Mouse (Mus musculus) liver, postnatal 0 days (tissue): ENCODE results near the gene Efcab12. TPM values are rescaled to one million over a fixed set of nuclear protein-coding genes. Genes with fewer than 3 reads are reported as not detected.

Experiments
- ATAC-seq: fragments of 200-750 bp; cut with Nextera tagmentation; 2 replicates; pipeline ENCODE4 v1.8.0; 2017; ENCODE audit warnings: mild to moderate bottlenecking, moderate library complexity
- DNase-seq: peaks from one replicate; pipeline ENCODE4 v3.0.0-alpha.2; 2016
- H3K27ac ChIP-seq: fragments of 300-500 bp; sonication (generic); 2 replicates; pipeline ENCODE4 v1.5.1; 2014; ENCODE audit warnings: antibody characterized with exemption, moderate library complexity, mild to moderate bottlenecking, low read depth
- H3K27me3 ChIP-seq: fragments of 300-500 bp; sonication (generic); 2 replicates; pipeline ENCODE4 v1.6.1; 2014; ENCODE audit warnings: low read length, control low read depth, mixed read lengths; ENCODE audit not compliant: insufficient read depth
- H3K36me3 ChIP-seq: fragments of 300-500 bp; sonication (generic); replicated peaks from 2 replicates; pipeline ENCODE4 v1.6.1; 2014; ENCODE audit warnings: mild to moderate bottlenecking, control low read depth, low read length, moderate library complexity, mixed read lengths; ENCODE audit not compliant: insufficient read depth
- H3K4me1 ChIP-seq: fragments of 300-500 bp; sonication (generic); 2 replicates; pipeline ENCODE4 v1.6.1; 2014; ENCODE audit warnings: antibody characterized with exemption, mild to moderate bottlenecking, control low read depth; ENCODE audit not compliant: insufficient read depth
- H3K4me2 ChIP-seq: fragments of 300-500 bp; sonication (generic); 2 replicates; pipeline ENCODE4 v1.6.1; 2014; ENCODE audit warnings: low read depth, mild to moderate bottlenecking, low read length, moderate library complexity, mixed read lengths
- H3K4me3 ChIP-seq: fragments of 300-500 bp; sonication (generic); 2 replicates; pipeline ENCODE4 v1.5.1; 2014; ENCODE audit warnings: low read depth, low read length
- H3K9ac ChIP-seq: fragments of 300-500 bp; sonication (generic); replicated peaks from 2 replicates; pipeline ENCODE4 v1.6.1; 2014; ENCODE audit warnings: mild to moderate bottlenecking, moderate library complexity
- H3K9me3 ChIP-seq: fragments of 300-500 bp; sonication (generic); 2 replicates; pipeline ENCODE4 v1.6.1; 2016; ENCODE audit warnings: mild to moderate bottlenecking, control low read depth, low read length, mixed read lengths
- CTCF ChIP-seq: sonication (generic); IDR thresholded peaks from 2 replicates; pipeline ENCODE4 v1.5.1; 2016; ENCODE audit warnings: antibody characterized with exemption, low read depth
- EP300 ChIP-seq: IDR thresholded peaks from 2 replicates; pipeline ENCODE4 v1.6.1; 2016; ENCODE audit warnings: antibody characterized with exemption, low read depth, mild to moderate bottlenecking
- WGBS: fragments of 180-500 bp; shearing (Covaris S2); extraction: QIAGEN DNeasy Blood & Tissue Kit; methylation state at CpG from one replicate; pipeline ENCODE4 v1.1.7; 2014; ENCODE audit not compliant: insufficient replicate concordance; 5-methylcytosine and 5-hydroxymethylcytosine counted together
- microRNA-seq: library from miRNA; unstranded; fragments of <30 nt; microRNA quantifications from one replicate; pipeline ENCODE4, GENCODE M21; 2016
- polyA plus RNA-seq: library from polyadenylated mRNA; unstranded; fragments of >200 nt; fragmentation: Nextera tagmentation; extraction: Ambion mirVana; gene quantifications from 2 replicates; pipeline ENCODE4 v1.2.1, GENCODE M21; 2015

Gene Efcab12
- polyA plus RNA-seq, 1 experiment from 2014 or later, result not detected

DNA sequence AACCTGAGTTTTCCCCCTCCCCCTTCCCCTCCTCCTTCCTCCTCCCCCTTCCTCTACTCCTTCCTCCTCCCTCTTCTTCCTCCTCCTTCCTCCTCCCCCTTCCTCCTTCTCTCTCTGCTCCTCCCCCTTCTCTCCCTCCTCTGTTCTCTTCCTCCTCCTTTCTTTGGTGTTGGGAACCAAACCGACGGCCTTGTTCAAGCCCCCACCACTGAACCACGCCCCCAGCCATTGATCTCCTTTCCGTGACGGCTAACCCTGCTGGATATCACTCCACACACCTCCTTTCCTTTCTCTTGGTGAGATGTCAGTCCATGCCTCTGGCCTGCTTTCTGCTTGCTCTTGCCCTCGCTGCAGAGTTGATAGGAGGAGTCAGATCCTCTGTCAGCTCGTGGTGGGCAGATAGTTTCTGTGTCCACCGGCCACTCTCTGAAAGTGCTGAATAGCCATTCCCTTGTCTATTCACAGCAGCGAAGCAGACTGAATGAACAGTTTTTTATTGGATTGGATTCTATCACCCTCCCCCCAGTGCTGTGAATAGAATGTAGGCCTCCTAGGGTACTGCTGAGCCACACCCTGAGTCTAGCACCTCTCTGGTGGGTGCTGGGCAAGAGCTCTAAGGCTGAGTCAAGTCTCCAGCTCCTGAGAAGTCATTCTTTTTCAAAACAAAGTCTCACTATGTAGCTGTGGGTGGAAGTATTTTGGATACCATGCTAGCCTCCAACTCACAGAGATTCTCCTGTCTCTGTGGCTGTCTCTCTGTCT is 76.0 kb downstream of the Efcab12 start, which contains the start of gene Tmem40:
Gene Tmem40, minus strand, starts transcription at position 416 of the 762 bp plus-strand sequence.
- no peak within 1 kb of the TSS for H3K4me3 ChIP-seq
- WGBS, result 4% methylated on average over 9 of the region's 9 CpGs
- peak within 1 kb of the TSS; percentile 53 for H3K27ac ChIP-seq
- H3K4me1 ChIP-seq, result peaks cover 39% of the 10 kb centered on the region
- H3K27me3 ChIP-seq, result no peaks in the 10 kb centered on the region
- ATAC-seq, result no peak
- no peak for TF ChIP-seq EP300
- TF ChIP-seq CTCF, result no peak
- H3K9me3 ChIP-seq, result no peaks in the 10 kb centered on the region
- H3K36me3 ChIP-seq, result no peaks in the 10 kb centered on the region
- peak; percentile 60 for DNase-seq
- H3K9ac ChIP-seq, result no peak within 1 kb of the TSS
- peak within 1 kb of the TSS; percentile 35 for H3K4me2 ChIP-seq

DNA sequence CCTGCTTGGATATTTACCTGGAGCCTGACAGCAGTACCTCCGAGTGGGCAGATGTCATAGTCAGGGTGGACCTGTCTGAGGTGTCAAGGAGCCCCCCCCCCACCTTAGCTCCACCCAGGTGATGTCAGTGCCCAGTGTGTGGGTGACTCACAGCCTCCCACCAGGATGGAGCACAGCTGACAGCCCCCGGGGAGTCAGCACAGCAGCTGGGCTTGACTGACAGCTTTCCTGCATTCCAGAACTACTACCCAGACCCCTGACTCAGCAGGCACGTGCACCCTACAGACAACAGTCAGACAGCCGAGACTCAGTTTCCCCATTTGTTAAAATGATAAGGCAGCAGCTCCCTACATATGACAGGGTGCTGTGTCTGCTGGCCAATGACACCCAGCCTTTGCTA is 77.2 kb downstream of the Efcab12 start:
- Histone ChIP-seq H3K4me1 (peaks cover 39% of the 10 kb centered on the region), H3K9ac (no peak overlapping the region), H3K27me3 (no peaks in the 10 kb centered on the region), H3K4me3 (no peak overlapping the region), H3K9me3 (no peaks in the 10 kb centered on the region), H3K4me2 (no peak overlapping the region), H3K27ac (no peak overlapping the region), H3K36me3 (no peaks in the 10 kb centered on the region)
- no peak for DNase-seq
- no peak for ATAC-seq
- no peak for TF ChIP-seq EP300
- no peak for TF ChIP-seq CTCF
- whole genome bisulfite sequencing, result 54% methylated on average over 4 of the region's 4 CpGs

Small RNAs within 50 kb of the gene (microRNA-seq; reads per million reads assigned to microRNA genes)
- gene Mir7660, result not detected

Other genes with a start within 250 kb of the Efcab12 start
- 14.8 and 16.5 TPM in 2 replicates for gene Mkrn2os, start 245.8 kb downstream of the Efcab12 start, polyA plus RNA-seq
- gene Mkrn2, start 236.5 kb downstream of the Efcab12 start, polyA plus RNA-seq, result 9.6 and 11.6 TPM in 2 replicates
- gene Raf1, start 161.8 kb downstream of the Efcab12 start, polyA plus RNA-seq, result 39.6 and 43.5 TPM in 2 replicates
- 18.9 and 21.2 TPM in 2 replicates for gene Tmem40, start 76.0 kb downstream of the Efcab12 start, polyA plus RNA-seq
- 0.59 and 0.61 TPM in 2 replicates for gene Cand2, start 63.9 kb downstream of the Efcab12 start, polyA plus RNA-seq
- gene Rpl32, start 29.7 kb downstream of the Efcab12 start, polyA plus RNA-seq, result 1,354 and 1,414 TPM in 2 replicates
- gene Mbd4, start 15.0 kb upstream of the Efcab12 start, polyA plus RNA-seq, result 4.1 and 4.6 TPM in 2 replicates
- 1.2 and 1.6 TPM in 2 replicates for gene Ift122, start 15.1 kb upstream of the Efcab12 start, polyA plus RNA-seq
- gene Rho, start 93.3 kb upstream of the Efcab12 start, polyA plus RNA-seq, result not detected in 2 replicates
- gene H1foo, start 106.5 kb upstream of the Efcab12 start, polyA plus RNA-seq, result not detected in 2 replicates
- 8.5 and 8.7 TPM in 2 replicates for gene Plxnd1, start 156.6 kb upstream of the Efcab12 start, polyA plus RNA-seq